Mouse (Mus musculus): ENCODE results near the gene Depp1. TPM values are rescaled to one million over a fixed set of nuclear protein-coding genes. Genes with fewer than 3 reads are reported as not detected.
"Not testable (repeated sequence)": the region's sequence is repeated elsewhere in the genome, so short reads cannot be mapped to it uniquely, and the experiment has no call there.

Depp1 gene
- polyA plus RNA-seq (2011; ENCODE audit: insufficient read length, low read depth, missing spikeins): not detected in 2 replicates

DNA sequence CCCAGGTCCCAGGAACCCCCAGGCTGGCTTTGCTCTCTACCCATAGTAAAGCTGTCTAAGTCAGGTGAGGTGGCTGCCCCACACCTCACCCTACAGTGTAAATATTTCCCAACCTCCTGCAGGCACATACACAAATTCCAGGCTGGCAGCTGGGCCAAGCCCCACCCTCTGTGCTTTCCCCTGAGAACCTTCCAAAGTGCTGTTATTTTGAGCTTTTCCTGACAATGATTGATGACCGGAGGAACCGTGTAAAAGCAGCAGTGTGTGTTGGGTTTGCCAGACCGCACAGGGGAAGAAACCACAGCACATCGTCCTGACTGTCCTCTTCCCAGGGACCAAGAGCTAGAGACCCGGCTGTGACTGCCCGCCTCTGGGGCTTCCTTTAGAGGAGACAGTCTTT lies at the start of gene Depp1:
Gene Depp1, plus strand, starts transcription at position 204 of the 400 bp plus-strand sequence.
- Histone ChIP-seq H3K27ac (ENCODE audit: insufficient read depth, low read length) (no peak within 1 kb of the TSS), H3K4me1 (ENCODE audit: control insufficient read depth, insufficient read depth, low read length) (no peaks in the 10 kb centered on the region), H3K4me3 (ENCODE audit: insufficient read depth, low read length) (no peak within 1 kb of the TSS)
- TF ChIP-seq CTCF (IDR thresholded peaks at IDR 0.05; ENCODE audit: borderline replicate concordance, insufficient read depth, low read length) (no peak), POLR2A (IDR thresholded peaks at IDR 0.05; ENCODE audit: low read depth, low read length) (no peak)

DNA sequence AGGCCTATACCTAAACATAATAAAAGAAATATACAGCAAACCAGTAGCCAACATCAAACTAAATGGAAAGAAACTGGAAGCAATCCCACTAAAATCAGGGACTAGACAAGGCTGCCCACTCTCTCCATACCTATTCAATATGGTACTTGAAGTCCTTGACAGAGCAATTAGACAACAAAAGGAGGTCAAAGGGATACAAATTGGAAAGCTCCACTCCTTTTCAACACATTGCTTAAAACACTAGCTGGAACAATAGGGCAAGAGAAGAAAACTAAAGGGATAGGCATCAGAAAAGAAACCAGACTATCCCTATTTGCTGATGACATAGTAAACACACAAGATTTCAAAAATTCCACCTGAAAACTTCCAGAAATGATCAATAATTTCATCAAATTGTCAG lies 49.4 kb upstream of the Depp1 start:
- H3K27ac ChIP-seq (ENCODE audit: insufficient read depth, low read length); H3K4me3 ChIP-seq (ENCODE audit: insufficient read depth, low read length): not testable (repeated sequence)

GRCm38 (mm10) chr6:116607230-116607629 lies 43.2 kb upstream of the Depp1 start:
- H3K4me1 ChIP-seq (ENCODE audit: control insufficient read depth, insufficient read depth, low read length): no peaks in the 10 kb centered on the region
- no peak for TF ChIP-seq CTCF (IDR thresholded peaks at IDR 0.05; ENCODE audit: borderline replicate concordance, insufficient read depth, low read length)
- TF ChIP-seq POLR2A (IDR thresholded peaks at IDR 0.05; ENCODE audit: low read depth, low read length): no peak
- H3K27ac ChIP-seq (ENCODE audit: insufficient read depth, low read length): no peak overlapping the region
- H3K4me3 ChIP-seq (ENCODE audit: insufficient read depth, low read length): no peak overlapping the region

More for the DNA sequence above, 49.4 kb upstream of the Depp1 start:
- not testable (repeated sequence) for H3K4me1 ChIP-seq (ENCODE audit: control insufficient read depth, insufficient read depth, low read length)

GRCm38 (mm10) chr6:116615719-116616118 lies 34.7 kb upstream of the Depp1 start:
- TF ChIP-seq CTCF (IDR thresholded peaks at IDR 0.05; ENCODE audit: borderline replicate concordance, insufficient read depth, low read length) (no peak), POLR2A (IDR thresholded peaks at IDR 0.05; ENCODE audit: low read depth, low read length) (no peak)
- H3K27ac ChIP-seq (ENCODE audit: insufficient read depth, low read length): no peak overlapping the region
- no peak overlapping the region for H3K4me3 ChIP-seq (ENCODE audit: insufficient read depth, low read length)
- no peaks in the 10 kb centered on the region for H3K4me1 ChIP-seq (ENCODE audit: control insufficient read depth, insufficient read depth, low read length)

GRCm38 (mm10) chr6:116618073-116618472 lies 32.3 kb upstream of the Depp1 start:
- TF ChIP-seq CTCF (IDR thresholded peaks at IDR 0.05; ENCODE audit: borderline replicate concordance, insufficient read depth, low read length): no peak
- TF ChIP-seq POLR2A (IDR thresholded peaks at IDR 0.05; ENCODE audit: low read depth, low read length): no peak
- no peaks in the 10 kb centered on the region for H3K4me1 ChIP-seq (ENCODE audit: control insufficient read depth, insufficient read depth, low read length)
- H3K27ac ChIP-seq (ENCODE audit: insufficient read depth, low read length): no peak overlapping the region
- H3K4me3 ChIP-seq (ENCODE audit: insufficient read depth, low read length): no peak overlapping the region

DNA sequence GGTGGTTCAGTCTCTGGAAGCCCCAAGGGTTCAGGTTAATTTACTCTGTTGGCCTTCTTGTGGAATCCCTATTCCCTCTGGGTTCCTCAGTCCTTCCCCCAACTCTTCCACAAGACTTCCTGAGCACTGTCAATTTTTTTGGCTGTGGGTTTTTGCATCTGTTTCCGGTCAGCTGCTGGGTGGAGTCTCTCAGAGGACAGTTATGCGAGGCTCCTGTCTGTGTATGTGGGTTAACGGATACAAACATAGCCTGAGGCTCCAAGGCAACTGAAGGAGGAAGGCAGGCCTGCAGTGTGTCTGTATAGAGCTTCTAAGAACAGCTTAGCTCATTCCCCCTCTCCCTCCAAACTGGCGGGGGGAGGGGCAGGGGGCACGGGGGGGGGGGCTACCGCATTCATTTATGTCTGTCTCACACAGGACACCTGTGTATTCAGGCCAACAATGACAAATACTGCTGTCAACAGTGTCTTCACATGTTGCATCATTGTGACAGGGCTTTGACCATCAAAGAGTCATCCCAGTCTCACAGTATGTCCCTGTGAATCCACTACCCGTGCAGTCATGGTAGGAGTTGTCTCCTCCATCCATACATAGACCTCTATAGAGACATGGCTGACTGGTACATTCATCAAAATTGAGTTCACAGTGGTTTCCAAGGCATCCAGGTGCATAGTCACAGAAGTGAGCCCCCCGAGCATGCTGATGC lies 28.9 kb upstream of the Depp1 start:
- Histone ChIP-seq H3K4me1 (ENCODE audit: control insufficient read depth, insufficient read depth, low read length) (no peaks in the 10 kb centered on the region), H3K27ac (ENCODE audit: insufficient read depth, low read length) (no peak overlapping the region), H3K4me3 (ENCODE audit: insufficient read depth, low read length) (no peak overlapping the region)
- TF ChIP-seq POLR2A (IDR thresholded peaks at IDR 0.05; ENCODE audit: low read depth, low read length) (no peak), CTCF (IDR thresholded peaks at IDR 0.05; ENCODE audit: borderline replicate concordance, insufficient read depth, low read length) (no peak)

GRCm38 (mm10) chr6:116626417-116626816 lies 24.0 kb upstream of the Depp1 start:
- H3K4me3 ChIP-seq (ENCODE audit: insufficient read depth, low read length); H3K4me1 ChIP-seq (ENCODE audit: control insufficient read depth, insufficient read depth, low read length); H3K27ac ChIP-seq (ENCODE audit: insufficient read depth, low read length): not testable (repeated sequence)

DNA sequence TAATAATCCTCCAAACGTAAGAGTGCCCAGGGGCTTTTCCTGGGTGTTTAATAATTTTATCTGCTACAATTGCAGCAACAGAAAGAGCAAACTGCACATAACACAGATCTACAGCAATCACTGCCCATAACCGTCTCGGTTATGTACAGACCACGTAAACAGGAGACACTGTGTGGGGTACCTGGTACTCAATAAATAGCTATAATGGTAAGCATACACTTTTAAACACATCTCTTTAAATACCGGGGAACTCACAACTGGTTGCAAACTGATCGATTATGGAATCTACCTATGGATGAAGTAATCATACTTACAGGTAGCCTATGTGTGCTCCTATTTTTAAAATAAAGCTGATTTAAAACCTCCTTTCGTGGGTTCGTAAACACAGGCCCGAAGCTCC lies 22.3 kb upstream of the Depp1 start:
- no peaks in the 10 kb centered on the region for H3K4me1 ChIP-seq (ENCODE audit: control insufficient read depth, insufficient read depth, low read length)
- TF ChIP-seq CTCF (IDR thresholded peaks at IDR 0.05; ENCODE audit: borderline replicate concordance, insufficient read depth, low read length) (no peak), POLR2A (IDR thresholded peaks at IDR 0.05; ENCODE audit: low read depth, low read length) (no peak)
- no peak overlapping the region for H3K27ac ChIP-seq (ENCODE audit: insufficient read depth, low read length)
- H3K4me3 ChIP-seq (ENCODE audit: insufficient read depth, low read length): peak overlapping the region; percentile 78

GRCm38 (mm10) chr6:116628539-116629171 lies 21.8 kb upstream of the Depp1 start, which contains the start of gene Zfp422:
Zfp422 (minus strand) TSS chr6:116628999.
- H3K27ac ChIP-seq (ENCODE audit: insufficient read depth, low read length): no peak within 1 kb of the TSS
- H3K4me3 ChIP-seq (ENCODE audit: insufficient read depth, low read length): peak within 1 kb of the TSS; percentile 78
- no peaks in the 10 kb centered on the region for H3K4me1 ChIP-seq (ENCODE audit: control insufficient read depth, insufficient read depth, low read length)
- TF ChIP-seq POLR2A (IDR thresholded peaks at IDR 0.05; ENCODE audit: low read depth, low read length) (peak; percentile 67), CTCF (IDR thresholded peaks at IDR 0.05; ENCODE audit: borderline replicate concordance, insufficient read depth, low read length) (no peak)

GRCm38 (mm10) chr6:116629766-116630165 lies 20.6 kb upstream of the Depp1 start:
- H3K4me1 ChIP-seq (ENCODE audit: control insufficient read depth, insufficient read depth, low read length): no peaks in the 10 kb centered on the region
- H3K27ac ChIP-seq (ENCODE audit: insufficient read depth, low read length): no peak overlapping the region
- H3K4me3 ChIP-seq (ENCODE audit: insufficient read depth, low read length): no peak overlapping the region
- TF ChIP-seq CTCF (IDR thresholded peaks at IDR 0.05; ENCODE audit: borderline replicate concordance, insufficient read depth, low read length) (no peak), POLR2A (IDR thresholded peaks at IDR 0.05; ENCODE audit: low read depth, low read length) (no peak)

All from embryonic fibroblast, embryonic 13.5 days (primary cell).